Mouse (Mus musculus) MEL (cell line): ENCODE results near the gene Aplf. TPM values are rescaled to one million over a fixed set of nuclear protein-coding genes. Genes with fewer than 3 reads are reported as not detected.

Source experiments
- DNase-seq: peaks from one replicate; pipeline ENCODE4 v3.0.0; 2011; ENCODE audit warnings: low read depth, low spot score
- H3K27ac ChIP-seq: 2 replicates; pipeline ENCODE4 v1.5.1; 2012; ENCODE audit warnings: low read depth, mild to moderate bottlenecking, control low read depth, low read length, moderate library complexity; ENCODE audit not compliant: control insufficient read depth
- H3K27me3 ChIP-seq, 2 experiments: fragments of 150-350 bp in 1 of 2; sonication (generic) in 1 of 2; 2 replicates each; pipeline ENCODE4 v1.6.1; 2012; ENCODE audit warnings: low read length in 2 of 2, mild to moderate bottlenecking in 2 of 2, improper control_type of control experiment in 1 of 2, moderate library complexity in 1 of 2; ENCODE audit not compliant: insufficient read depth in 2 of 2, control insufficient read depth in 1 of 2
- H3K36me3 ChIP-seq, 2 experiments: 2 replicates each; pipeline ENCODE4 v1.6.1; 2012 to 2014; ENCODE audit warnings: low read length in 2 of 2, improper control_type of control experiment in 1 of 2, inconsistent platforms in 1 of 2, mild to moderate bottlenecking in 1 of 2; ENCODE audit not compliant: insufficient read depth in 2 of 2, control insufficient read depth in 1 of 2
- H3K4me1 ChIP-seq, 2 experiments: fragments of 150-350 bp in 1 of 2; sonication (generic) in 1 of 2; 2 replicates each; pipeline ENCODE4 v1.6.1; 2012; ENCODE audit warnings: low read length in 2 of 2, improper control_type of control experiment in 1 of 2, mild to moderate bottlenecking in 1 of 2; ENCODE audit not compliant: insufficient read depth in 2 of 2, control insufficient read depth in 1 of 2
- H3K4me3 ChIP-seq, 2 experiments: fragments of 150-350 bp in 1 of 2; sonication (generic) in 1 of 2; 2 replicates each; pipeline ENCODE4 v1.5.1; 2012; ENCODE audit warnings: low read depth in 2 of 2, low read length in 2 of 2, mild to moderate bottlenecking in 2 of 2, moderate library complexity in 2 of 2, control low read depth in 1 of 2, improper control_type of control experiment in 1 of 2; ENCODE audit not compliant: control insufficient read depth in 1 of 2, insufficient read depth in 1 of 2
- H3K79me2 ChIP-seq: 2 replicates; pipeline ENCODE4 v1.6.1; 2012; ENCODE audit warnings: mild to moderate bottlenecking, low read length, moderate library complexity; ENCODE audit not compliant: control insufficient read depth, poor library complexity, insufficient read depth
- H3K9ac ChIP-seq: 2 replicates; pipeline ENCODE4 v1.6.1; 2012; ENCODE audit warnings: low read depth, mild to moderate bottlenecking, control low read depth, low read length, moderate library complexity; ENCODE audit not compliant: control insufficient read depth, poor library complexity, severe bottlenecking
- H3K9me3 ChIP-seq: fragments of 150-350 bp; sonication (generic); replicated peaks from 2 replicates; pipeline ENCODE4 v1.6.1; 2012; ENCODE audit warnings: mild to moderate bottlenecking, low read length, improper control_type of control experiment, moderate library complexity; ENCODE audit not compliant: insufficient read depth
- BHLHE40 ChIP-seq: IDR thresholded peaks from 2 replicates; pipeline ENCODE4 v1.6.1; 2012; ENCODE audit warnings: low read depth, mild to moderate bottlenecking, inconsistent platforms, low read length, improper control_type of control experiment, borderline replicate concordance
- CHD1 ChIP-seq: IDR thresholded peaks from 2 replicates; pipeline ENCODE4 v1.6.1; 2012; ENCODE audit warnings: low read depth, mild to moderate bottlenecking, inconsistent platforms, low read length, improper control_type of control experiment
- CHD2 ChIP-seq: IDR thresholded peaks from 2 replicates; pipeline ENCODE4 v1.6.1; 2011; ENCODE audit warnings: low read length, improper control_type of control experiment
- CTCF ChIP-seq, 3 experiments: IDR thresholded peaks in 2 of 3; conservative IDR thresholded peaks in 1 of 3; 2 replicates each; pipeline ENCODE4 v1.5.1; 2011 to 2012; ENCODE audit warnings: low read length in 3 of 3, low read depth in 2 of 3, mild to moderate bottlenecking in 2 of 3, improper control_type of control experiment in 1 of 3, inconsistent platforms in 1 of 3, mixed read lengths in 1 of 3, moderate library complexity in 1 of 3; ENCODE audit not compliant: control insufficient read depth in 1 of 3, insufficient read depth in 1 of 3, poor library complexity in 1 of 3, severe bottlenecking in 1 of 3
- E2F4 ChIP-seq: IDR thresholded peaks from 2 replicates; pipeline ENCODE4 v1.6.1; 2011; ENCODE audit warnings: low read depth, low read length, improper control_type of control experiment, borderline replicate concordance
- ELF1 ChIP-seq: IDR thresholded peaks from 2 replicates; pipeline ENCODE4 v1.6.1; 2014; ENCODE audit warnings: low read depth, mild to moderate bottlenecking, inconsistent platforms, low read length, improper control_type of control experiment, moderate library complexity
- EP300 ChIP-seq, 2 experiments: IDR thresholded peaks; 2 replicates each; pipeline ENCODE4 v1.6.1; 2011; ENCODE audit warnings: improper control_type of control experiment in 2 of 2, low read length in 2 of 2, low read depth in 1 of 2, mild to moderate bottlenecking in 1 of 2
- GABPA ChIP-seq: IDR thresholded peaks from 2 replicates; pipeline ENCODE4 v1.6.1; 2012; ENCODE audit warnings: low read depth, mild to moderate bottlenecking, inconsistent platforms, low read length, improper control_type of control experiment, moderate library complexity
- GATA1 ChIP-seq: IDR thresholded peaks from 2 replicates; pipeline ENCODE4 v1.6.1; 2011; ENCODE audit warnings: low read depth, low read length, improper control_type of control experiment
- JUND ChIP-seq: IDR thresholded peaks from 2 replicates; pipeline ENCODE4 v1.6.1; 2011; ENCODE audit warnings: low read depth, mild to moderate bottlenecking, improper control_type of control experiment, low read length
- KAT2A ChIP-seq: conservative IDR thresholded peaks from 2 replicates; pipeline ENCODE4 v1.6.1; 2012; ENCODE audit warnings: low read depth, low read length, improper control_type of control experiment, inconsistent platforms
- MAFK ChIP-seq: IDR thresholded peaks from 2 replicates; pipeline ENCODE4 v1.6.1; 2011; ENCODE audit warnings: low read depth, mild to moderate bottlenecking, low read length, improper control_type of control experiment, borderline replicate concordance
- MAX ChIP-seq: IDR thresholded peaks from 2 replicates; pipeline ENCODE4 v1.6.1; 2011; ENCODE audit warnings: low read length, improper control_type of control experiment
- MAZ ChIP-seq: IDR thresholded peaks from 2 replicates; pipeline ENCODE4 v1.6.1; 2012; ENCODE audit warnings: low read depth, mild to moderate bottlenecking, inconsistent platforms, low read length, improper control_type of control experiment
- MYB ChIP-seq: IDR thresholded peaks from 2 replicates; pipeline ENCODE4 v1.6.1; 2011; ENCODE audit warnings: mild to moderate bottlenecking, low read depth, low read length, improper control_type of control experiment
- NELFE ChIP-seq: IDR thresholded peaks from 2 replicates; pipeline ENCODE4 v1.6.1; 2011; ENCODE audit warnings: low read depth, low read length, improper control_type of control experiment
- NRF1 ChIP-seq: IDR thresholded peaks from 2 replicates; pipeline ENCODE4 v1.6.1; 2014; ENCODE audit warnings: low read depth, mild to moderate bottlenecking, inconsistent platforms, low read length, improper control_type of control experiment, moderate library complexity; ENCODE audit not compliant: poor library complexity, insufficient read depth, severe bottlenecking
- POLR2A ChIP-seq, 2 experiments: IDR thresholded peaks; 2 replicates each; pipeline ENCODE4 v1.6.1; 2011 to 2012; ENCODE audit warnings: low read length in 2 of 2, mild to moderate bottlenecking in 2 of 2, control low read depth in 1 of 2, improper control_type of control experiment in 1 of 2, low read depth in 1 of 2, moderate library complexity in 1 of 2; ENCODE audit not compliant: control insufficient read depth in 1 of 2, insufficient read depth in 1 of 2, poor library complexity in 1 of 2
- POLR2AphosphoS2 ChIP-seq: IDR thresholded peaks from 2 replicates; pipeline ENCODE4 v1.6.1; 2011; ENCODE audit warnings: low read length, improper control_type of control experiment
- POLR2AphosphoS5 ChIP-seq: IDR thresholded peaks from 2 replicates; pipeline ENCODE4 v1.6.1; 2012; ENCODE audit warnings: low read depth, borderline replicate concordance, mild to moderate bottlenecking, inconsistent platforms, low read length, moderate library complexity, mixed read lengths
- RAD21 ChIP-seq: IDR thresholded peaks from 2 replicates; pipeline ENCODE4 v1.6.1; 2011; ENCODE audit warnings: mild to moderate bottlenecking, low read depth, low read length, improper control_type of control experiment
- RCOR1 ChIP-seq: IDR thresholded peaks from 2 replicates; pipeline ENCODE4 v1.6.1; 2012; ENCODE audit warnings: low read depth, mild to moderate bottlenecking, inconsistent platforms, low read length, improper control_type of control experiment
- SIN3A ChIP-seq: IDR thresholded peaks from 2 replicates; pipeline ENCODE4 v1.6.1; 2012; ENCODE audit warnings: low read length, improper control_type of control experiment, inconsistent platforms
- SMC3 ChIP-seq: IDR thresholded peaks from 2 replicates; pipeline ENCODE4 v1.6.1; 2011; ENCODE audit warnings: low read depth, low read length, improper control_type of control experiment
- TAL1 ChIP-seq: IDR thresholded peaks from 2 replicates; pipeline ENCODE4 v1.6.1; 2012; ENCODE audit warnings: mild to moderate bottlenecking, inconsistent platforms, low read length, moderate library complexity, mixed read lengths
- TBP ChIP-seq: IDR thresholded peaks from 2 replicates; pipeline ENCODE4 v1.8.0; 2011; ENCODE audit warnings: low read depth, low read length, improper control_type of control experiment
- TCF12 ChIP-seq: IDR thresholded peaks from 2 replicates; pipeline ENCODE4 v1.6.1; 2014; ENCODE audit warnings: low read depth, mild to moderate bottlenecking, inconsistent platforms, low read length, improper control_type of control experiment, moderate library complexity
- UBTF ChIP-seq: IDR thresholded peaks from 2 replicates; pipeline ENCODE4 v1.6.1; 2012; ENCODE audit warnings: low read depth, mild to moderate bottlenecking, inconsistent platforms, low read length, improper control_type of control experiment, moderate library complexity, borderline replicate concordance; ENCODE audit not compliant: insufficient read depth
- USF1 ChIP-seq: IDR thresholded peaks from 2 replicates; pipeline ENCODE4 v1.6.1; 2014; ENCODE audit warnings: low read depth, mild to moderate bottlenecking, inconsistent platforms, low read length, improper control_type of control experiment, moderate library complexity
- ZC3H11A ChIP-seq: IDR thresholded peaks from 2 replicates; pipeline ENCODE4 v1.6.1; 2012; ENCODE audit warnings: low read depth, mild to moderate bottlenecking, inconsistent platforms, low read length, improper control_type of control experiment
- ZKSCAN1 ChIP-seq: IDR thresholded peaks from 2 replicates; pipeline ENCODE4 v1.6.1; 2012; ENCODE audit warnings: low read depth, mild to moderate bottlenecking, inconsistent platforms, low read length, improper control_type of control experiment, moderate library complexity
- ZMIZ1 ChIP-seq: IDR thresholded peaks from 2 replicates; pipeline ENCODE4 v1.6.1; 2012; ENCODE audit warnings: low read depth, mild to moderate bottlenecking, inconsistent platforms, low read length, improper control_type of control experiment, moderate library complexity
- ZNF384 ChIP-seq: IDR thresholded peaks from 2 replicates; pipeline ENCODE4 v1.6.1; 2012; ENCODE audit warnings: low read depth, mild to moderate bottlenecking, inconsistent platforms, low read length, improper control_type of control experiment
- polyA plus RNA-seq, 2 experiments: library from polyadenylated mRNA; stranded (reverse) in 1 of 2; unstranded in 1 of 2; fragments of >175 nt in 1 of 2; fragments of >200 nt in 1 of 2; gene quantifications; 2 replicates each; pipeline versions ENCODE4 v1.2.1 to v1.2.4; 2012; ENCODE audit warnings: low replicate concordance in 2 of 2, low read depth in 1 of 2; ENCODE audit not compliant: insufficient read length in 2 of 2, insufficient read depth in 1 of 2, missing spikeins in 1 of 2
- total RNA-seq: library from RNA; depleted of rRNA; stranded (reverse); fragments of 300-350 nt; gene quantifications from 2 replicates; pipeline ENCODE4 v1.2.3, GENCODE M21; 2012

Aplf gene
- total and polyA plus RNA-seq, 3 experiments = 12.6 to 20.3 TPM; not detected in 1

DNA sequence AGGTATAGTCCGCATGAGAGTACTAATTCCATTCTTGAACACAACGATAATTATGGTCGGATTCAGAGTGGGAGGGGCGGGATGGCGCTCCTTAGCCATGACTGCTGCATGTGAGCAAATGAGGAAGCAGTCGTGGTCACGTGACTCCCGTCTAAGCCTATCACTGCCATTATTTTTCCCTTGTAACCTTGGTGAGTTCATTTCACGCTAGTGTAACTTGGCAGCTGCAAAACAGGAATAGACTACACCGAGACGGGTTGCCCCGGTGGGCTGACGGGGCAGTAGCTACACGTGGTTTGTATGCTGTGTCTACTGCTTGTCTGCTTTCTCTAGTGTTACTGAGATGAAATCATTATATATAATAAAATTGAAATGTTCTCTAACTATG is 56.3 kb downstream of the Aplf start (continued):
- TF ChIP-seq NRF1 (no peak), ZNF384 (no peak)

DNA sequence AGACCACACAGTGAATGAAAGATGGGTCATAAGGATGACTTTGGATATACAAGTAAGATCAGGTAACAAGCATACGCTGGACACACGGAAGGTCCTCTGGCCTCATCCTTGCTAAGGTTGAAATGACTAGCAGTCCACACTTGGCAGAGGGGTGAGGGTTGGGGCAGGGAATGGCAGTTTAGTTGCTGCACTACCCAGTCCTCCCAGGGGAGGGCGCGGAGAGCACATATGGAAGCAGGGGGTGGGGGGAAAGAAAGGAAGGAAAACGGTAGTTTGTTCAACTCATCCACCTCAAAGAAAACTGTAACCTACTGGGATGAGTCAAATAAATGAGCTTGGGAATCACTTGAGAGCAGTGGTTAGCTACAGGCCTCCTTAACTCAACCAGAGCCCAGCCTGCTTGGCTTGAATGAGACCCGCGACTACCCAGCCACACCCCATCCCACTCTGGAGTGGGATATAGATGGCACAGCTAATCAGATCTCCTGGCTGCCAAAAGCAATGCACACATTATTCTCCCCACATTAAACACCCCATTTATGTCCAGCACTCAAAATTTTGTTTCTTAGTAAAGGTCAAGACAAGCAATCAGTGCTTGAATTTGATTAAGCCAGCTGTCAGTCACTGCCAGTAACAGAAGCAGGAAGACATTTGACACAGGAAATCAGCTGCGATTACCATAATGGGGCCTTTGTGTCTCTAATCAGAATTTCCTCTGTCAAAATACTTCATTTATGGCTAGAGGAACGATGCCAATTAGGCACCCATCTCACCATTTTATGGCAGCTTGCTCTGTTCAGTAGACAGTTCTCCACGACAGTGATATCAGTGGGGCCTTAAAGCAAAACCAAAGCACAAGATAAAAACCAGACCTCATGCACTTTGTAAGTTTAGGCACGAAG is 56.9 kb downstream of the Aplf start:
- peak; percentile 81 for DNase-seq
- H3K4me3 ChIP-seq = peak overlapping the region; percentile 58 to 66
- H3K9me3 ChIP-seq = no peaks in the 10 kb centered on the region
- peaks cover 0 to 6% of the 10 kb centered on the region in 2 experiments; a peak in 2 of 4 replicates for H3K36me3 ChIP-seq
- H3K4me1 ChIP-seq = peaks cover 0 to 9% of the 10 kb centered on the region in 2 experiments; a peak in 2 of 4 replicates
- peak overlapping the region; percentile 22; the same call in 1 of the 2 replicates for H3K27ac ChIP-seq
- H3K9ac ChIP-seq = peak overlapping the region; percentile 35; the same call in 1 of the 2 replicates
- H3K79me2 ChIP-seq = no peaks in the 10 kb centered on the region
- H3K27me3 ChIP-seq = peaks cover 2 to 3% of the 10 kb centered on the region in 2 experiments; a peak in 3 of 4 replicates
- TF ChIP-seq ZKSCAN1 (no peak), RCOR1 (peak; percentile 33; the same call in 1 of the 2 replicates), SMC3 (peak; percentile 83), CHD1 (no peak), BHLHE40 (no peak), POLR2AphosphoS2 (no peak), MAFK (no peak), CHD2 (no peak), EP300 (IDR thresholded peaks at IDR 0.05; ENCODE audit: low read depth in 1 of 2, low read length in 2 of 2) (no peak), GATA1 (no peak), MAX (no peak), POLR2AphosphoS5 (no peak), POLR2A (IDR thresholded peaks at IDR 0.05; ENCODE audit: control insufficient read depth in 1 of 2, insufficient read depth in 1 of 2, low read depth in 1 of 2, low read length in 2 of 2, poor library complexity in 1 of 2) (no peak), NRF1 (no peak), E2F4 (no peak), TBP (no peak), ZNF384 (no peak), USF1 (no peak; the same call in 1 of the 2 replicates), TCF12 (no peak), NELFE (no peak), UBTF (no peak), CTCF (IDR thresholded peaks at IDR 0.05 in 2 of 3, conservative IDR thresholded peaks at IDR 0.05 in 1 of 3; ENCODE audit: control insufficient read depth in 1 of 3, insufficient read depth in 1 of 3, low read depth in 2 of 3, low read length in 3 of 3, poor library complexity in 1 of 3, severe bottlenecking in 1 of 3) (peak; percentile 65 to 79 (median 76); a peak in 5 of 6 replicates), MAZ (peak; percentile 70; the same call in 1 of the 2 replicates), ZC3H11A (peak; percentile 62), KAT2A (no peak), JUND (no peak), ELF1 (no peak), SIN3A (0 out of 2 replicates have a peak, but pooled peaks have one; percentile 28), RAD21 (peak; percentile 62), ZMIZ1 (0 out of 2 replicates have a peak, but pooled peaks have one; percentile 32), MYB (no peak), TAL1 (no peak), GABPA (0 out of 2 replicates have a peak, but pooled peaks have one; percentile 16)
